Mouse (Mus musculus) MN1 (cell line): Measurements from ENCODE around the gene Ube2m.
"Not testable (repeated sequence)": the region's sequence is repeated elsewhere in the genome, so short reads cannot be mapped to it uniquely, and the experiment has no call there.

Source experiments
- DNase-seq: peaks from one replicate; pipeline ENCODE4 v3.0.0-alpha.2; 2016; ENCODE audit warnings: low spot score

Gene Ube2m

GRCm38 (mm10) chr7:13037901-13038555 lies at the start of gene Ube2m:
Gene Ube2m (minus strand): TSS chr7:13038275.
- peak; percentile 98 for DNase-seq

DNA sequence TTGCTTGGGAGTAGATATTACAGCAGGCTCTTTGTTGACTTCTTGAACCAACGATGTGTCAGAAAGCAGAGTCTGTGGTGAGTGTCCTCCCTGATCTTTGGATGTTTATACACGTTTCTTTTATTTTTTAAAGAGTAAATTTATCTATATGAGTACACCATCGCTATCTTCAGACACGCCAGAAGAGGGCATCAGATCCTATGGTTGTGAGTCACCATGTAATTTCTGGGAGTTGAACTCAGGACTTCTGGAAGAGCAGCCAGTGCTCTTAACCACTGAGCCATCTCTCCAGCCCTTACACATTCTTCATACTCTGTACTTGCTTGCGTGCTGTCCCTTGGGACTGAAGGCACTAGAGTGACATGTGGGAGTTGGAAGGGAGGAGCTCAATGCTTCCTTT lies 34.2 kb upstream of the Ube2m start:
- DNase-seq = no peak

DNA sequence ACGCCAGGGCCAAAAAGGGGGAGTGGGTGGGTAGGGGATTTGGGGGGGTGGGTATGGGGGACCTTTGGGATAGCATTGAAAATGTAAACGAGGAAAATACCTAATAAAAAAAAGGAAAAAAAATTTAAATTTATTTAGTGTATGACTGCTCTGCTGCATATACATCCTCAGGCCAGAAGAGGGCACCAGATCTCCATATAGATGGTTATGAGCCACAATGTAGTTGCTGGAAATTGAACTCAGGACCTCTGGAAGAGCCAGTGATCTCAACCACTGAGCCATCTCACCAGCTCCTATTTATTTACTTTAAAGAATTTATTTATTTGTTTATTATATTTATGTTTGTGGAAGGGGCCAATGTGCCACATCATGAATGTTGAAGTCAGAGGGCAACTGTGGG lies 25.3 kb upstream of the Ube2m start:
- DNase-seq = not testable (repeated sequence)

DNA sequence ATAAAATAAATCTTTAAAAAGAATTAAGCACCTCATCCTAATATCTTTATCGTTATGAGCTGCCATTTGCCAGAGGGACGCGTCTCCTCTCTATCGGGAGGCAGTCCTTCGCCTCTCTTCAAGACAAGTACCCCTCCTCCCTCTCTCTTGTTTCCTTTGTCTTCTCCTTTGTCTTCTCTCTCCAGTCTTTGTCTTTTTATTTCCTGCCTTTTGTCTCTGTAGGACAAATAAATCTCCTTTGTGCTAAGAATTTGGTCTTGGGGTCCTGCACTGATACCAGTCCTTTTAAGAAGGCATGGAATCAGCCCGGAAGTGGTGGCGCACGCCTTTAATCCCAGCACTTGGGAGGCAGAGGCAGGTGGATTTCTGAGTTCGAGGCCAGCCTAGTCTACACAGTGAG lies 21.5 kb upstream of the Ube2m start:
- no peak for DNase-seq

DNA sequence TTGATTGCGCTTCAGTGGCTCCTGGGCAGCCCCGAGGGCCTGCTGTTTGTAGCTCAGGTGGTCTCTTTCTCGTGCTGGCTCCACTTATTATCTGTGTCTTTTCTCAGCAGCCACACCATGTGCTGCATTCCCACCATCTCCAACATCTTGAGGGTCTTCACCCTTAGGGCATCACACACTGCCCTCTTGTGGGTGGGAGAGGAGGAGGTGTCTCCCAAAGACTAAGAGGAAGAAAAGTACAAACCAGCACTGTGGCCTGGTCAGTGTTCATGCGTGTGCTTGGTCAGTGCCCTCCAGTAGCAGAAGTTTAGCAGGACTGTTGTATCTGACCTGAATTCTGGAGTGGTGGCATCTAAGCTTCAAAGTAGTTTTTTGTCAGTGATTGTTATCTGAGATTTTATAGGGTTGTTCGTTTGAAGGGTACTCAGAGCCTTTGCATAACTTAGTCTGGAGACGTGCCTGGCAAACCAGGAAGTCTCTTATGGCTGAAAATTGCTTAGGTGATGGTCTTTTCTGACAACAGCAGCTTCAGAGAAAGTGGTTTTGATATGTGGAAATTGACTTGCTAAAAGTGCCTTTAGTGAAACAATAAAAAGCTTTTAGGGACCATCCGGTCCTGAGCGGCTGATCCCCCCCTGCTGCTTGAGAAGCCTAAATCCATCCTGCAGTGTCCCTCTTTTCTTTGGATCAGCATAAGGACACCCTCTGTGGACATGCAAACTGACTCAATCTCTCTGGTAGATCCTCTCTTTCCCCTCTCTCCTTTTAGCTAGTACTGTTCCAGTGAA lies 19.0 kb upstream of the Ube2m start:
- no peak for DNase-seq

GRCm38 (mm10) chr7:13054287-13055010 lies 16.4 kb upstream of the Ube2m start, which contains the start of gene Mzf1:
Gene Mzf1 (minus strand): TSS chr7:13054764.
- DNase-seq = peak; percentile 96

DNA sequence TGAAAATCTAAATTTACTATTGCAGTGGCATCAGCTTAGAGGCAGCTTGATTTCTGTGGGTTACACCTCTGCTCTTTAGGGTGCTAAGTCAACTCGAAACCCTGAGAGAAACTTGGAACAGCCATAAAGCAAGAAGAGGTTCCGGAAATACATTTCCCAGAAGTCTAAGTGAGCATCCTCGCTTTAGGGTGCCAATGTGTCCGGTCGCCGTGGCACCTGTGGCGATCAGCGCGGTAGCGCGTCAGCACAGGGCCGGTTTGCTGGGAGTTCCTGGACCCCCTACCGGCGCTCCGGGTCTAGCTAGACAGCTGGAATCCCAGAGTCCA lies 15.8 kb upstream of the Ube2m start:
- DNase-seq = no peak

GRCm38 (mm10) chr7:13053501-13053900 lies 15.4 kb upstream of the Ube2m start:
- no peak for DNase-seq

GRCm38 (mm10) chr7:13053001-13053400 lies 14.9 kb upstream of the Ube2m start:
- DNase-seq = no peak

DNA sequence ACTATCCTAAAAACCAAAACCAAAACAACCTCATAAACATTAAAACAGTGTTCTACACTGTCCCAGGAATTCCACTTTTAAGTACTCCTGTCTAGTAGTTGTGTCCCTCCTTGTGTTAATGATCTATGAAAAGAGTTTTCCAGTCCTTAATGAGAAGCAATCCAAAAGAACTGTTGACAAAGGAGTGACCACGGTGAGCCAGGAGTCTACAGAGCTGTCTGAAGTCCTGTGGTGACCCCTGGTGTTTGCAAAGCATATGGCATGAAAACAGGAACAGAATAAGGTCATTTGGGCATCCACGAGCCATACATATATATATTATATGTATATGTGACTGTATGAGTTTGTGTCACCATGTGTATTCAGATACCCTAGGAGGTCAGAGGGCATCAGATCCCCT lies 8.0 kb upstream of the Ube2m start:
- DNase-seq = peak; percentile 76

GRCm38 (mm10) chr7:13044254-13044625 lies 6.2 kb upstream of the Ube2m start:
- DNase-seq = no peak

DNA sequence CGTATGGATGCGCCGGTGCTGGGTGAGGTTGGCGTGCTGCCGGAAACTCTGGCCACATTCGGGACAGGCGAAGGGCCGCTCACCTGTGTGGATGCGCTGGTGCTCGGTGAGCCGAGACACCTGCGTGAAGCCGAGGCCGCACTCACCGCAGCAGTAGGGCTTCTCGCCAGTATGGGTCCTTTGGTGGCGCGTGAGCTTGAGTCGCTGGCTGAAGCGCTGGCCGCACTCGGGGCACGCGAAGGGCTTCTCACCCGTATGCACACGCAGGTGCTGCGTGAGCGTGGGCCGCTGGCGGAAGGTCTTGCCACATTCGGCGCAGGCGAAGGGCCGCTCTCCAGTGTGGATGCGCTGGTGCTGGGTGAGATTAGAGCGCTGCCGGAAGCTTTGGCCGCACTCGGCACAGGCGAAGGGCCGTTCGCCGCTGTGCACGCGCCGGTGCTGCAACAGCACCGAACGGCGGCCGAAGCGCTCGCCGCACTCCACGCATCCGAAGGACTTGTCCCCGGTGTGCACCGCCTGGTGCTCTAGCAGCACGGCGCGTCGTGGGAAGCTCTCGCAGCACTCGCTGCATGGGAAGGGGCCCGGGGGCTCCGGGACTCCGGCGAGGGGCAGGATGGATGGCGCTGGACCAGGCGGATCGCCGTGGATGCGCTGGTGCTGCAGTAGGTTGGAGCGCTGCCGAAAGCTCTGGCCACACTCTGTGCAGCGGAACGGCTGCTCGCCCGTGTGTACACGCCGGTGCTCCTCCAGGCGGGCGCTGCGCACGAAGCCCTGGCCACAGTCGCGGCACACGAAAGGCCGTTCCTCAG lies 5.6 kb upstream of the Ube2m start:
- no peak for DNase-seq

DNA sequence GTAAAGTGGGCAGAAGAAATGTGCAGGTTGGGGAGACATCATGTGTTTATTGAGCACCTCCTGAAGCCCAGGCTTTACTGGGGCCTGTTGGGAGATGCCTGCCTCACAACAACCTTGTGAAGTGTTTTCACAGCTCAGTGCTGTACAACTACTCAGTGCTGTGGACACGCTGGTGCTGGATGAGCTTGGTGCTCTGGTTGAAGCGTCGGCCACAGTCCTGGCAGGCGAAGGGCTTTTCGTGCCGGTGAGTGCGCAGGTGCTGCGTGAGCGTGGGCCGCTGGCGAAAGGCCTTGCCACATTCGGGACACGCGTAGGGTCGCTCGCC lies 5.0 kb upstream of the Ube2m start:
- DNase-seq = no peak

GRCm38 (mm10) chr7:13042511-13042910 lies 4.4 kb upstream of the Ube2m start:
- DNase-seq = no peak

DNA sequence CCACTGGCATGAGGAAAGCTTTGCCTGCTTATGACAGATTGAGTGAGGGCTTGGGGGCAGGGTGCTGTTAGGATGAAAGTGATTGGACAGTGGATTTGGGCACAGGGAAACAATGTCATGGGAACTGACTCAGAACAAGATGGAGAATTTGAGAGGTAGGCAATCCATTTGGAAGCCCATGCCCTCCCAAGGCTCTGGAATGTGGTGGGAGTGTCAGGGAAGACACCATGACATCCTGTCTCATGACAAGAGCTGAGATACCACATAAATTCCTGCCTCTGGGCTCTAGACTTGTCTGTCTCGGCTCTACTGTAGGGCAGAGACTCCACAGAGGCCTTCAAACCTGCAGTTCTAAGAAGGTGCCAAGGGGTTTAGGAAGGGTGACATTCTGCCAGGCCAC lies 3.2 kb upstream of the Ube2m start:
- no peak for DNase-seq

DNA sequence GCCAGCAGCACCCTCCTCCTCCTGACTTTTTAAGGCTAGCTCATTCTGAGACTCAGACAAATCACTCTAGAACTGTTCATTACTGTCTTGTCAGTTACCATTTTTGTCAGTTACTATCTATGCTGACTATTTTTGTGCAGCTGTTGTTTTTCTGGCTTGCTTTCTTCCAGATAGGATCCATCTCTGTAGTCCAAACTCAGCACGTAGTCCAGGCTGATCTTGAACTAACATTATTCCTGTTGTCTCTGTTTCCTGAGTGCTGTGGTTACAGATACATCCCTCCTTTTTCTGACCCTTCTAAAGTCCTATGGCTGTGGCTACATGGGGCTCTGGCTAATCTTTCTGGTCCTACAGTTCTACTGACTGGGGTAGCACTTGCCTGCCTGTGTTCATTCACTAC lies 1.1 kb upstream of the Ube2m start:
- DNase-seq = no peak

DNA sequence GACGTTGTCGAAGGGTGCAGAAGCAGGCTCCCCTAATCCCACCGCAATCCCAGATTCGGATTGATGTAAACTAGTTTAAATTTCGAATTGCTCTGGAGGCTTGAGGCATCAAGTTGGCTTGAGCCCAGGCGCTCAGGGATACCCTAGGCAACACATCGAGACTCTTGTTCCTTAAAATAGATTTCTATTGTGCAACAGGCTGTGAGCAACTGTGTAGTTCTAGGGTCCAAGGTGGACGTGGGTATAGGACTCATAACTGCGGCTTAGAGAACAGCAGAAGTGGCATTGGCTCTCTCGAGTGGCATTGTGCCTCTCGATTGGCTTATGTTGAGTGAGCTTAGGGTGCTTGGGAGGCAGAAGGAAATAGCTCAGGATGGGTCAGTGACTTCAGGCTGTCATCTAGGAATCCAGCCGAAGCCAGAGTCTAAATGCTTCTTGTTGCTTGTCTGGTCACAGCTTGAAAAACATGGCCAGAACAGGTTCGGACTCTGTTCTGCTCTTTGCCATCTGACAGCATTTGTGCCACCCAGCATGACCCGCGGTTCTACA lies 620 bp upstream of the Ube2m start:
- peak; percentile 40 for DNase-seq

- no peak for DNase-seq
Measured at GRCm38 (mm10) chr7:13037366-13037765, 709 bp downstream of the Ube2m start.

DNA sequence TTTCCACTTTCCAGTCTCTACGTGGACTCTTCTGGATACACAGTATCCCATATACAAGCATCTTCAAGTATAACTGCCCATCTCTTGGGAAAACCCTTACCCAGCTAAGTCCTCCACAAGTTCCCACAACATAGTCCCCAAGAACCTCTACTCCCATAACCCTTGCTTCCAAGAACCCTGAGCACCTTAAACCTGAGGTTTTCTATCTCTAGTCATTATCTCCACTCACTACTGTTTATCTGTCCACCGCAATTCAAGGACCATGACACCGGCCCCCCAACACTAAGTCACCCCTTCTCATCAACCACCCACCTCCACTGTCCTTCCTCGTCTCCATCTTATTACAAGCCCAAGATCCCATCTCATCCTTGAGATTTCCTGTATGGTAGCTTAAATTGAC lies 1.3 kb downstream of the Ube2m start:
- DNase-seq = no peak

GRCm38 (mm10) chr7:13035211-13035855 lies 2.7 kb downstream of the Ube2m start:
- DNase-seq = no peak

DNA sequence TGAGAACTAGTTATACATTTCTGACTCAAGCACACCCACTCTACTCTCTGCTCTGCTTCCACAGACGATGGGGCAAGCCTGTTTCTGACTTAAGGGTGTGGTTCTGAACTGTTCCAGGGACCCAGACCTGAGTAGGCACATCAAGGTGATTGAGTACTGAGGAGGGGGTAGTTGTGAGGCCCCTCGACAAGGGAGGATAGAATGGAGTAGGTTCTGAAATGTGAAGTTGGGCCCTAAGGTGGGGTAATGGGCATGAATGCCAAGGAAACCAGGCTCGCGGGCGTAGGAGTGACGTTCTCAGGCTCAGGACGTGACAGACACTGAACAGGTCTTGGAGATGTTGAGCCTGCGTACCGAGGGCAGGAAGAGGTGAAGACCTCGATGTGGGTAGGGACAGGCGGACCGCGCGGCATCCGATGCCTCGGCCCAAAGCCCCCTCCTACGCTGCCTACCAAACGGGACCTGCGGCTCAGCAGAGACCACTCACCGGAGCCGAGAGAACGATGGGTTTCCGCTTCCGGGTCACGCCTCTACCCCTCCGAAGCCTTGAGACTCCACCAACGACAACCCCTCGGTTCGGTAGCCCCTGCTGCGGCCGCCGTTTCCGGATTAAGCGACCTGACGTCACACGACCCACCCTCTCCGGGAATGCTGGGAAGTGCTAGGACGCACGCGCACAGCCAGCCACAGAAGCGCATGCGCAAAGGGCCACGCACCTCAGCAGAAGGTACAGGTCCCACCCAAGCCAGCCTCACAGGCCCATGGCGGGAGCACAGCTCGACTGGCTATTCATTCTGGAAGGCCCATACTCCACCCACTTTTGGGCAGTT lies 3.7 kb downstream of the Ube2m start, which contains the start of gene Chmp2a:
Gene Chmp2a, minus strand, starts transcription at position 660 of the 830 bp plus-strand sequence.
- peak; percentile 94 for DNase-seq
